Mouse (Mus musculus): ENCODE data around the gene Pqlc3. TPM values are rescaled to one million over a fixed set of nuclear protein-coding genes. Genes with fewer than 3 reads are reported as not detected.

Gene Pqlc3
- polyA plus RNA-seq, 1 experiment: 12.6 TPM

DNA sequence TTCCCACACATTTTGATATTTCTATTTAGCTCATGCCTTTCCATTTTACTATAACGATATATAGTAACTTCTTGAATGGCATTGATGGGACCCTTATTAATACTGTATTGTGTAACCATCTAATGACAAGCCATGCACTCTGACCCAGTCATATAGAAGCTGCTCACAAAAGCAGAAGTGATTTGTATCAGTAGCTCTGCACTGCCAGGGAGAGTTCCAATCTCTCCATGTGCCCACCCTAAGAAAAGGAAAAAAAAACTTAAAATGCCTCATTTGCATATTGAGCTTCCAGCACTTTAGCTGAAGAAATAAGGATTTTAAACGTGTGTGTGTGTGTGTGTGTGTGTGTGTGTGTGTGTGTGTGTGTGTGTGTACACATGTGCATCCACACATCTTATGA is 7.9 kb downstream of the Pqlc3 start:
- peaks cover 24% of the 10 kb centered on the region for H3K36me3 ChIP-seq (ENCODE audit: control insufficient read depth, insufficient read depth)
- H3ac ChIP-seq (ENCODE audit: control insufficient read depth, insufficient read length): no peak overlapping the region
- H3K4me2 ChIP-seq (ENCODE audit: low read depth): no peak overlapping the region
- H3K79me2 ChIP-seq (ENCODE audit: control insufficient read depth, insufficient read depth): no peaks in the 10 kb centered on the region
- no peak for TF ChIP-seq USF1 (IDR thresholded peaks at IDR 0.05; ENCODE audit: low read depth)
- no peak overlapping the region for H3K4me3 ChIP-seq
- H3K27me3 ChIP-seq (ENCODE audit: control insufficient read depth, insufficient read depth, insufficient read length): no peaks in the 10 kb centered on the region

DNA sequence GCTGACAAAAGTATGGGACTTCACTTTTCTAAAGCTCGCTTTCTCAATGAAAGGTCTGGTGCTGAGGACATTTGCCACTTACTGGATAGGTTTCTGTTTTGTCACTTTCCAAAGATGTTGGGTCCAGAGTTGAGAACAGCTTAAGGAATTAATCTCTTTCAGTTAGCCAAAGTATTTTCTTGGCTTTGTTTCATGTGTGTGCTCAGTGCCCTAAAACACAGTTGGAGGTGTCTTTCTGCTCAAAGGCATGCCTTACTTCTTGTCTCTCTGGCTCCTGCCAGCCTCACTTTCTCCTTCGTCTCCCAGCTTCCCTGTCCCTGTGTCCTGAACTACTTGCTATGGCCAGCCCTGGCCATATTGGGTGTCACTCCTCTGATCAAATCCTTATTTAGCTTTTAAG is 8.8 kb downstream of the Pqlc3 start:
- Histone ChIP-seq H3K4me2 (ENCODE audit: low read depth) (no peak overlapping the region), H3K79me2 (ENCODE audit: control insufficient read depth, insufficient read depth) (no peaks in the 10 kb centered on the region), H3K36me3 (ENCODE audit: control insufficient read depth, insufficient read depth) (peaks cover 24% of the 10 kb centered on the region), H3ac (ENCODE audit: control insufficient read depth, insufficient read length) (no peak overlapping the region), H3K4me3 (no peak overlapping the region), H3K27me3 (ENCODE audit: control insufficient read depth, insufficient read depth, insufficient read length) (no peaks in the 10 kb centered on the region)
- TF ChIP-seq TCF12 (IDR thresholded peaks at IDR 0.05; ENCODE audit: insufficient read depth, poor library complexity, severe bottlenecking) (no peak), TCF3 (IDR thresholded peaks at IDR 0.05; ENCODE audit: insufficient read length, low read depth) (no peak), POLR2A (IDR thresholded peaks at IDR 0.05; ENCODE audit: insufficient read length, low read depth) (no peak), CEBPB (IDR thresholded peaks at IDR 0.05; ENCODE audit: insufficient read depth, poor library complexity, severe bottlenecking) (no peak), REST (IDR thresholded peaks at IDR 0.05; ENCODE audit: insufficient read depth, insufficient read length) (no peak), MYOD1 (IDR thresholded peaks at IDR 0.05; ENCODE audit: control insufficient read depth in 1 of 3, insufficient read length in 2 of 3, low read depth in 2 of 3) (no peak), POLR2AphosphoS2 (IDR thresholded peaks at IDR 0.05; ENCODE audit: insufficient read length, low read depth) (no peak), MAX (IDR thresholded peaks at IDR 0.05; ENCODE audit: low read depth) (no peak), MYOG (IDR thresholded peaks at IDR 0.05; ENCODE audit: control insufficient read depth in 1 of 3, insufficient read depth in 1 of 3, insufficient read length in 2 of 3, low read depth in 2 of 3) (no peak), SRF (IDR thresholded peaks at IDR 0.05; ENCODE audit: control insufficient read depth, insufficient read length, low read depth) (no peak), USF1 (IDR thresholded peaks at IDR 0.05; ENCODE audit: low read depth) (no peak), E2F4 (IDR thresholded peaks at IDR 0.05; ENCODE audit: insufficient read depth) (no peak)

DNA sequence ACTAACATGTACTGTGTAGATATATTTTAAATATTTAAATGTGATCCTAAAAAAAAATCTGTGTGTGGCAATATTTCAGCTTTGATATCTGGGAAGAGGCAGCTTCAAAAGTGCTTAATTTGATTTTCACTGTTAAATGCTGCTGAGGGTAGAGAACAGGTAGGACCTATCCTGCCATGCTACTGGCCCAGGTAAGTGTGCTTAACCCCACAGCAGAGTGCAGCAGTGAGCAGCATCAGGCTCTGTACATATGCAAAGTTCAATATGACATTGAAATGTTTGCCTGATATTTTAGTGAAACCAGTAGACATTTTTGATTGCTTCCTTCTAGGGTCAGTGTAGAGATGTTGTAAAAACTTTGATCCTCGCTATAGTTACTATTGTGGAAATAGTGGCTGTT is 14.4 kb downstream of the Pqlc3 start:
- Histone ChIP-seq H3ac (ENCODE audit: control insufficient read depth, insufficient read length) (no peak overlapping the region), H3K27me3 (ENCODE audit: control insufficient read depth, insufficient read depth, insufficient read length) (no peaks in the 10 kb centered on the region), H3K4me3 (no peak overlapping the region), H3K79me2 (ENCODE audit: control insufficient read depth, insufficient read depth) (no peaks in the 10 kb centered on the region), H3K36me3 (ENCODE audit: control insufficient read depth, insufficient read depth) (peaks cover 36% of the 10 kb centered on the region), H3K4me2 (ENCODE audit: low read depth) (no peak overlapping the region)
- TF ChIP-seq TCF12 (IDR thresholded peaks at IDR 0.05; ENCODE audit: insufficient read depth, poor library complexity, severe bottlenecking) (no peak), SRF (IDR thresholded peaks at IDR 0.05; ENCODE audit: control insufficient read depth, insufficient read length, low read depth) (no peak), REST (IDR thresholded peaks at IDR 0.05; ENCODE audit: insufficient read depth, insufficient read length) (no peak), MYOG (IDR thresholded peaks at IDR 0.05; ENCODE audit: control insufficient read depth in 1 of 3, insufficient read depth in 1 of 3, insufficient read length in 2 of 3, low read depth in 2 of 3) (no peak), POLR2A (IDR thresholded peaks at IDR 0.05; ENCODE audit: insufficient read length, low read depth) (no peak)

DNA sequence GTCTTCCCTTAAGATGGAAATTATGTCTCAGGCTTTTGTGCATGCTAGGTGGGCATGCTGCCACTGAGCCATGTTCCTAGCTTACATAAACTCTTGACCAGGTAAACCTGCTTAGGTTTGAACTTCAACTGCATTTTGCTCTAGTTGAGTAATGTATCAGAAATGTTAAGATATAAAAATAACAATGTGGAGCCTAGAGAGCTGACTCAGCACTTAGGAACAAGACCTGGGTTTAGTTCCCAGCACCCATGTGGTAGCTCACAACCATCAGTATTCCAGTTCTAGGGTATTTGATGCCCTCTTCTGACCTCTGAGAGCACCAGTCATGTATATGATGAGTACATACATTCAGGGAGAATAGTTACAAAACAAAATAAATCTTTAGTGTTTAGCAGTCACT is 23.1 kb downstream of the Pqlc3 start:
- no peak overlapping the region for H3K4me2 ChIP-seq (ENCODE audit: low read depth)
- TF ChIP-seq POLR2A (IDR thresholded peaks at IDR 0.05; ENCODE audit: insufficient read length, low read depth): no peak
- no peaks in the 10 kb centered on the region for H3K27me3 ChIP-seq (ENCODE audit: control insufficient read depth, insufficient read depth, insufficient read length)

DNA sequence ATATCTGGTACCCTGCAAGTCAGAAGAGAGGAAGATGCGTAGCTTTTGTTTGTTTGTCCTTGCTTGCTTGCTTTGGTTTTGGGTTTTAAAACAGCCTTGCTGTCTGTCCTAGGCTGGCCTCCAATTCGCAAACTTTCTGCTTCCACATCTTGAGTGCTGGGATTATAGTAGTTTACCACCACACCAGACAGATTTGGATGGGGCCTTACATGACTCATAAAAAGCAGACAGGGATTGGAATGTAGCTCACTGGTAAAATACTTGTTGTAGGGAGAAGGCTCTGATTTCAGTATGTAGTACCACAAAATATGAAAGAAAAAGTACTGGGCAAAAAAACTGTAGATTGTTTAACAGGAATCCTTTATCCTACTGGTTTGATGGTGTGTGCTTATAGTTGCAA is 33.4 kb downstream of the Pqlc3 start:
- H3K27me3 ChIP-seq (ENCODE audit: control insufficient read depth, insufficient read depth, insufficient read length): no peaks in the 10 kb centered on the region
- H3K4me2 ChIP-seq (ENCODE audit: low read depth): no peak overlapping the region
- TF ChIP-seq SRF (IDR thresholded peaks at IDR 0.05; ENCODE audit: control insufficient read depth, insufficient read length, low read depth) (no peak), MAX (IDR thresholded peaks at IDR 0.05; ENCODE audit: low read depth) (no peak), MYOG (IDR thresholded peaks at IDR 0.05; ENCODE audit: control insufficient read depth in 1 of 3, insufficient read depth in 1 of 3, insufficient read length in 2 of 3, low read depth in 2 of 3) (no peak), TCF12 (IDR thresholded peaks at IDR 0.05; ENCODE audit: insufficient read depth, poor library complexity, severe bottlenecking) (no peak), MYOD1 (IDR thresholded peaks at IDR 0.05; ENCODE audit: control insufficient read depth in 1 of 3, insufficient read length in 2 of 3, low read depth in 2 of 3) (no peak), USF1 (IDR thresholded peaks at IDR 0.05; ENCODE audit: low read depth) (no peak), POLR2A (IDR thresholded peaks at IDR 0.05; ENCODE audit: insufficient read length, low read depth) (no peak), CEBPB (IDR thresholded peaks at IDR 0.05; ENCODE audit: insufficient read depth, poor library complexity, severe bottlenecking) (no peak), POLR2AphosphoS2 (IDR thresholded peaks at IDR 0.05; ENCODE audit: insufficient read length, low read depth) (no peak)
- no peak overlapping the region for H3K4me3 ChIP-seq
- no peaks in the 10 kb centered on the region for H3K79me2 ChIP-seq (ENCODE audit: control insufficient read depth, insufficient read depth)
- peaks cover 66% of the 10 kb centered on the region for H3K36me3 ChIP-seq (ENCODE audit: control insufficient read depth, insufficient read depth)
- H3ac ChIP-seq (ENCODE audit: control insufficient read depth, insufficient read length): no peak overlapping the region

More for the DNA sequence above, 23.1 kb downstream of the Pqlc3 start:
- Histone ChIP-seq H3K79me2 (ENCODE audit: control insufficient read depth, insufficient read depth) (no peaks in the 10 kb centered on the region), H3ac (ENCODE audit: control insufficient read depth, insufficient read length) (no peak overlapping the region), H3K36me3 (ENCODE audit: control insufficient read depth, insufficient read depth) (peaks cover 86% of the 10 kb centered on the region), H3K4me3 (no peak overlapping the region)

DNA sequence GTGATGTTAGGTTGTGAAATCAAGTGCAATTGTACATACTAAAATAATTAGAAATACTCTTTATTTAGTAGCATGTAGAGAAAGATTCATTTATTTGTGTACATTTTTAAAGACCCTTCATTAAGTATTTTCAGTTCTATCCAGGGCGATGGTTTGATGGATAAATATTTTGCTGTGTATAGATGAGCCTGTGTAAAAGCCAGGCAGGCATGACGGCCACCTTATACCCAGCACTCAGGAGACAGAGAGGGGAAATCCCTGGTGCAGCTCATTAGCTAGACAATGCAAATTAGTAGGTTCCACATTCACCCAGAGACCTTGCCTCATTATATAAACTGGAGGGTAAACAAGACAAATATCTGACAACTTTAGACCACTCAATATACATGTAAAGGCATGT is 36.9 kb downstream of the Pqlc3 start:
- TF ChIP-seq USF1 (IDR thresholded peaks at IDR 0.05; ENCODE audit: low read depth): no peak
- no peak for TF ChIP-seq MAX (IDR thresholded peaks at IDR 0.05; ENCODE audit: low read depth)
- TF ChIP-seq POLR2AphosphoS2 (IDR thresholded peaks at IDR 0.05; ENCODE audit: insufficient read length, low read depth): no peak
- TF ChIP-seq CEBPB (IDR thresholded peaks at IDR 0.05; ENCODE audit: insufficient read depth, poor library complexity, severe bottlenecking): no peak
- TF ChIP-seq MYOD1 (IDR thresholded peaks at IDR 0.05; ENCODE audit: control insufficient read depth in 1 of 3, insufficient read length in 2 of 3, low read depth in 2 of 3): no peak
- TF ChIP-seq E2F4 (IDR thresholded peaks at IDR 0.05; ENCODE audit: insufficient read depth): no peak
- no peak for TF ChIP-seq MYOG (IDR thresholded peaks at IDR 0.05; ENCODE audit: control insufficient read depth in 1 of 3, insufficient read depth in 1 of 3, insufficient read length in 2 of 3, low read depth in 2 of 3)
- TF ChIP-seq REST (IDR thresholded peaks at IDR 0.05; ENCODE audit: insufficient read depth, insufficient read length): no peak
- TF ChIP-seq TCF3 (IDR thresholded peaks at IDR 0.05; ENCODE audit: insufficient read length, low read depth): no peak
- no peak for TF ChIP-seq TCF12 (IDR thresholded peaks at IDR 0.05; ENCODE audit: insufficient read depth, poor library complexity, severe bottlenecking)
- no peak for TF ChIP-seq POLR2A (IDR thresholded peaks at IDR 0.05; ENCODE audit: insufficient read length, low read depth)
- Histone ChIP-seq H3K4me3 (no peak overlapping the region), H3K79me2 (ENCODE audit: control insufficient read depth, insufficient read depth) (no peaks in the 10 kb centered on the region), H3K4me2 (ENCODE audit: low read depth) (no peak overlapping the region), H3K36me3 (ENCODE audit: control insufficient read depth, insufficient read depth) (peaks cover 71% of the 10 kb centered on the region), H3ac (ENCODE audit: control insufficient read depth, insufficient read length) (no peak overlapping the region), H3K27me3 (ENCODE audit: control insufficient read depth, insufficient read depth, insufficient read length) (no peaks in the 10 kb centered on the region)

Measured in myocyte (in vitro differentiated cells).